In genomic region chr17:65862579-65862978, GRCm38 (mm10) we compare ENCODE assay signal across 9 mouse cellular contexts. TPM values are rescaled to one million over a fixed set of nuclear protein-coding genes. Genes with fewer than 3 reads are reported as not detected.
DNase-seq lines count a peak whose midpoint lies in the region; ATAC-seq and TF ChIP-seq lines count a peak whose summit lies in the region.
"Had no signal": no experiment of that assay in that cellular context is flagged by ENCODE, and none has a peak within 500 bp of the region (broad histone marks: within the 10 kb centered on the region; RNA-seq: fewer than 3 reads in every experiment).

No protein-coding gene starts in this region.

- peak; percentile 74 for TF ChIP-seq CTCF in stomach, postnatal 0 days (IDR thresholded peaks at IDR 0.05; ENCODE audit: low read depth)

- DNase-seq in adrenal gland, postnatal 14 days = peak; percentile 64
- no peak for DNase-seq in adrenal gland, adult 18-20 months (ENCODE audit: low spot score in 2 of 2)
- DNase-seq in kidney, adult 9 months = peak; percentile 32
- peak; percentile 35 for DNase-seq in MN1 (ENCODE audit: low spot score)
- DNase-seq in kidney, postnatal 10 days = peak; percentile 65
- DNase-seq in stomach, postnatal 0 days (ENCODE audit: low spot score) = peak; percentile 48
- no peak for DNase-seq in frontal cortex, postnatal 14 days (ENCODE audit: low spot score in 2 of 2)

- H3K27ac ChIP-seq in kidney, embryonic 15.5 days = no peak overlapping the region
- no peak overlapping the region for H3K27ac ChIP-seq in stomach, postnatal 0 days (replicated peaks)
- H3K27ac ChIP-seq: limb, embryonic 13.5 days had no signal

- WGBS in kidney, embryonic 15.5 days = 60% methylated on average over 4 of the region's 4 CpGs
- 50% methylated on average over 4 of the region's 4 CpGs for WGBS in stomach, postnatal 0 days

- no peaks in the 10 kb centered on the region for H3K27me3 ChIP-seq in kidney, embryonic 15.5 days
- no peaks in the 10 kb centered on the region for H3K27me3 ChIP-seq in stomach, postnatal 0 days (ENCODE audit: control insufficient read depth, insufficient read depth, low read length)
- H3K27me3 ChIP-seq: limb, embryonic 13.5 days had no signal

- no peak overlapping the region for H3K4me2 ChIP-seq in kidney, embryonic 15.5 days
- H3K4me2 ChIP-seq in stomach, postnatal 0 days (replicated peaks; ENCODE audit: low read depth) = no peak overlapping the region
- H3K4me2 ChIP-seq: limb, embryonic 13.5 days had no signal

- H3K4me3 ChIP-seq in kidney, embryonic 15.5 days (replicated peaks) = no peak overlapping the region
- no peak overlapping the region for H3K4me3 ChIP-seq in stomach, postnatal 0 days (ENCODE audit: low read depth, low read length)
- H3K4me3 ChIP-seq: limb, embryonic 13.5 days had no signal

- H3K4me1 ChIP-seq in kidney, embryonic 15.5 days = no peaks in the 10 kb centered on the region
- no peaks in the 10 kb centered on the region for H3K4me1 ChIP-seq in stomach, postnatal 0 days (replicated peaks; ENCODE audit: control insufficient read depth, insufficient read depth)
- H3K4me1 ChIP-seq: limb, embryonic 13.5 days had no signal

- H3K9me3 ChIP-seq in kidney, embryonic 15.5 days (replicated peaks) = no peaks in the 10 kb centered on the region
- H3K9me3 ChIP-seq in stomach, postnatal 0 days (ENCODE audit: control insufficient read depth, low read length) = no peaks in the 10 kb centered on the region
- H3K9me3 ChIP-seq: limb, embryonic 13.5 days had no signal

- TF ChIP-seq EP300 in stomach, postnatal 0 days (optimal IDR thresholded peaks at IDR 0.05) = no peak

- H3K36me3 ChIP-seq in kidney, embryonic 15.5 days = peaks cover 58% of the 10 kb centered on the region
- H3K36me3 ChIP-seq in stomach, postnatal 0 days (ENCODE audit: control insufficient read depth, insufficient read depth, low read length) = peaks cover 5% of the 10 kb centered on the region

- no peak for ATAC-seq in kidney, embryonic 15.5 days (replicated peaks; ENCODE audit: low FRiP score)
- ATAC-seq in stomach, postnatal 0 days (ENCODE audit: low FRiP score, low TSS enrichment) = no peak

- H3K9ac ChIP-seq in kidney, embryonic 15.5 days = no peak overlapping the region
- no peak overlapping the region for H3K9ac ChIP-seq in stomach, postnatal 0 days (ENCODE audit: low read length)
- H3K9ac ChIP-seq: limb, embryonic 13.5 days had no signal

RNA-seq across cellular contexts. Expression of gene Ralbp1, which starts 23.0 kb away (rescaled TPM):
- 37.6 and 48.7 TPM in 2 replicates for total RNA-seq in adrenal gland, postnatal 14 days (2021)
- 10 to 100 TPM; 46.3 to 66.8 TPM for total RNA-seq in adrenal gland, adult 18-20 months (2021)
- 66.0 and 70.2 TPM in 2 replicates for polyA plus RNA-seq in kidney, embryonic 15.5 days (2015; fragmentation: Nextera tagmentation; extraction: Ambion mirVana)
- polyA plus RNA-seq in stomach, postnatal 0 days (2015; fragmentation: Nextera tagmentation; extraction: Ambion mirVana) = 114 and 117 TPM in 2 replicates

Comparison
In these comparisons a context has a peak if more than half of its experiments do, and no peak if none do; other contexts are left out.
1. DNase-seq: peak in adrenal gland, postnatal 14 days (single experiment), kidney, adult 9 months (single experiment), MN1 (single experiment), kidney, postnatal 10 days (single experiment) and stomach, postnatal 0 days (single experiment); none in adrenal gland, adult 18-20 months (0 of 2) and frontal cortex, postnatal 14 days (0 of 2).